Mouse (Mus musculus): Measurements from ENCODE around the gene Zfp626. TPM values are rescaled to one million over a fixed set of nuclear protein-coding genes. Genes with fewer than 3 reads are reported as not detected.
"Not testable (repeated sequence)": the region's sequence is repeated elsewhere in the genome, so short reads cannot be mapped to it uniquely, and the experiment has no call there.

Zfp626 gene
- polyA plus RNA-seq (2012; ENCODE audit: insufficient read depth, insufficient read length, low replicate concordance, missing spikeins): not detected in 2 replicates

DNA sequence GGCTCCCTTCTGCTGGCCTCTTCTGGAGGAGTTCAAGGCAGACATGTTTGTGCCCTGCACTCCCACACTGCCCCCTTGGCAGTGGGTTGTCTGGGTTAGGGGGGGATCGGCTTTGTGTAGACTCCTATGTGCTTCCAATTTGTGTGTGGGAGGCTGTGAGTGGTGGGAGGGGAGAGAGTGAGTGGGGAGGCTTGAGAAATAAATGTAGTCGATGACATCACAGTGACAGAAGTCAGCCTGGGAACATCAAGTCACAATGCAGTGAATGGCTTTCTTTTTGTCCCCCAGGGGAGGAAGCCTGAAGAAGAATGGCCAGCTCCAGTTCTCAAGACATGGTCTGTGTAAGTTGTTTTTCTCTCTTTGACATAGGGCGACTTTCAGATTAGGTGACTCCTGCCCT is at the start of gene Zfp626:
TSS of gene Zfp626 (plus strand) at position 301 of the 400 bp plus-strand sequence.
- not testable (repeated sequence) for H3K27ac ChIP-seq (ENCODE audit: insufficient read depth, low read depth, low read length); H3K4me3 ChIP-seq (ENCODE audit: insufficient read depth, low read depth, low read length); H3K4me1 ChIP-seq (ENCODE audit: control insufficient read depth, insufficient read depth, low read length)
- WGBS: 87% methylated on average over 3 of the region's 3 CpGs

DNA sequence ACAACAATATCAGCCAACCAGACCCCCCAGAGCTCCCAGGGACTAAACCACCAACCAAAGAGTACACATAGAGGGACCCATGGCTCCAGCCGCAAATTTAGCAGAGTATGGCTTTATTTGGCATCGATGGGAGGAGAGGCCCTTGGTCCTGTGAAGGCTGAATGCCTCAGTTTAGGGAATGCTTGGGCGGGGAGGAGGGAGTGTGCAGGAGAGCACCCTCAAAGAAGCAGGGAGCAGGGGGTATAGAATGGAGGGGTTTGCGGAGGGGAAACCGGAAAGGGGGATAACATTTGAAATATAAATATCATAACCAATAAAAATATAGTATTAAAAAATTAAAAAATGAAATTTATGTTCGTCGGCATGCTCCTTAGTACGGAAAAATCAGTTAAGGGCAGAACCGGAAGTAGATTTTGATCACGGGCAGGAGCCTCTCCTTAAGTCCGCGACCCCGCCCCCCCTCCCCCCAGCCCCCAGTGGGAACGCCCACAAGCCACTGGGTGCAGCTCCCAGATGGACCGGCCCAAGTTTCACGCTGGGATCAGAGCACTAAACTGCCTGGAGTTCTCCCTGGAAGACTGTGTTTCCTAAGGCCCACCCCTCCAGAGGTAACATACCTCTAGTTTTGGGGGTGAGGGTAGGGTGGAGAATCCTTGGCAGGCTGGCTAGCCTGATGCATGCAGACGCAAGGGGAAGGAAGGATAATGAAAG is 41.7 kb upstream of the Zfp626 start:
- H3K4me3 ChIP-seq (ENCODE audit: insufficient read depth, low read depth, low read length): no peak overlapping the region
- H3K4me1 ChIP-seq (ENCODE audit: control insufficient read depth, insufficient read depth, low read length): no peaks in the 10 kb centered on the region
- 21% methylated on average over 17 of the region's 17 CpGs for WGBS
- H3K27ac ChIP-seq (ENCODE audit: insufficient read depth, low read depth, low read length): no peak overlapping the region
- TF ChIP-seq CTCF (IDR thresholded peaks at IDR 0.05; ENCODE audit: insufficient read depth, low read depth, low read length) (no peak), POLR2A (IDR thresholded peaks at IDR 0.05; ENCODE audit: insufficient read depth, low read depth, low read length) (no peak)

DNA sequence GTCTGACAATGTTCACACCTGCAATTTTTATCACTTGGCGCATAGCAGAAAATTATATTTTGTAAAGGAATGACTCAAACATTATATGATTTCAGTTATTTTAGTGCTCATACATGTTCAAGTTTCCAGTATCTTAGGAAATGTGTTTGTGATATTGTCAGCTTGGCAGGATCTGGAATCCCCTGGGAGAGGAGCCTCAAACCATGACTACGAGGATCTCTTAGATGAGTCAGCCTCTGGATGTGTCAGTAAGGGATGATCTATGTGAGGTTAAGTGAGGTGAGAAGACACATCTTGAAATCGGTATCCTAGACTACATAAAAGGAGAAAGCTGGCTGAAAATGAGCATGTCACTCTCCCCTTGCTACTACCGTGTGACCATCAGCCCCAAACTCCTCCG is 17.7 kb upstream of the Zfp626 start:
- TF ChIP-seq POLR2A (IDR thresholded peaks at IDR 0.05; ENCODE audit: insufficient read depth, low read depth, low read length) (no peak), CTCF (IDR thresholded peaks at IDR 0.05; ENCODE audit: insufficient read depth, low read depth, low read length) (no peak)
- Histone ChIP-seq H3K4me1 (ENCODE audit: control insufficient read depth, insufficient read depth, low read length) (no peaks in the 10 kb centered on the region), H3K27ac (ENCODE audit: insufficient read depth, low read depth, low read length) (no peak overlapping the region), H3K4me3 (ENCODE audit: insufficient read depth, low read depth, low read length) (no peak overlapping the region)
- 82% methylated on average over 5 of the region's 5 CpGs for WGBS

DNA sequence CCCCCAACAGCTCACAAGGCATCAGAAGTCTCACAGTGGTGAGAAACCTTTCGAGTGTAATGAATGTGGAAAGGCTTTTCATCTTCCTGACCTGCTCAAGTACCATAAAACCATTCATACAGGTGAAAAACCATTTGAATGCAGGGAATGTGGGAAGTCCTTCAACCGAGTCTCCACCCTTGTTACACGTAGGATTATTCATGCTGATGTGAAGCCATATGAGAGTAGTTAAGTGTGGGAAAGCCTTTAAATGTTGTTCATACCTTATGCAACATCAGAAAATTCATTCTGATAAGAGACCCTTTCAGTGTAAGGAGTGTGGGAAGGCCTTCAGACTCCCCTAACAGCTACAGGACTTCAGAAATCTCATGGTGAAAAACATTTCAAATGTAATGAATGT is 13.1 kb upstream of the Zfp626 start:
- H3K27ac ChIP-seq (ENCODE audit: insufficient read depth, low read depth, low read length); H3K4me3 ChIP-seq (ENCODE audit: insufficient read depth, low read depth, low read length); H3K4me1 ChIP-seq (ENCODE audit: control insufficient read depth, insufficient read depth, low read length): not testable (repeated sequence)
- 42% methylated on average over 3 of the region's 3 CpGs for WGBS

DNA sequence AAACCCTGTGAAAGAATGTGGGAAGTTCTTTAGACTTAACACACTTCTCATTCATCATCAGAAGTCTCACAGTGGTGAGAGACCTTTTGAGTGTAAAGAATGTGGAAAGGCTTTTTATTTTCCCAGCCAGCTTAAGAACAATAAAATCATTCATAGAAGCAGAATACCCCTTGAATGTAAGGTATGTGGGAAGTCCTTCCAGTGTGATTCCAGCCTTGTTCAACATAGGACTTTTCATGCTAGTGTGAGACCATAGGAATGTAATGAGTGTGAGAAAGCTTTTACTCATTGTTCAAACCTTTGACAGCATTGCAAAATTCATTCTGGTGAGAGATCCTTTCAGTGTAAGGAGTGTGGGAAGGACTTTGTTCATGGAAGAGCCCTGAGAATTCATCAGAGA is 12.4 kb upstream of the Zfp626 start:
- TF ChIP-seq CTCF (IDR thresholded peaks at IDR 0.05; ENCODE audit: insufficient read depth, low read depth, low read length) (no peak), POLR2A (IDR thresholded peaks at IDR 0.05; ENCODE audit: insufficient read depth, low read depth, low read length) (no peak)
- no peak overlapping the region for H3K4me3 ChIP-seq (ENCODE audit: insufficient read depth, low read depth, low read length)
- H3K27ac ChIP-seq (ENCODE audit: insufficient read depth, low read depth, low read length): no peak overlapping the region
- H3K4me1 ChIP-seq (ENCODE audit: control insufficient read depth, insufficient read depth, low read length): no peaks in the 10 kb centered on the region

GRCm38 (mm10) chr7:27797906-27798811 is 8.8 kb upstream of the Zfp626 start:
- WGBS: 20% methylated on average over 8 of the region's 8 CpGs
- TF ChIP-seq CTCF (IDR thresholded peaks at IDR 0.05; ENCODE audit: insufficient read depth, low read depth, low read length): no peak
- H3K4me1 ChIP-seq (ENCODE audit: control insufficient read depth, insufficient read depth, low read length): no peaks in the 10 kb centered on the region
- no peak overlapping the region for H3K4me3 ChIP-seq (ENCODE audit: insufficient read depth, low read depth, low read length)
- H3K27ac ChIP-seq (ENCODE audit: insufficient read depth, low read depth, low read length): no peak overlapping the region

- WGBS: 54% methylated on average over 2 of the region's 2 CpGs
- Histone ChIP-seq H3K4me1 (ENCODE audit: control insufficient read depth, insufficient read depth, low read length) (peaks cover 2% of the 10 kb centered on the region; the same call in 1 of the 2 replicates), H3K4me3 (ENCODE audit: insufficient read depth, low read depth, low read length) (no peak overlapping the region), H3K27ac (ENCODE audit: insufficient read depth, low read depth, low read length) (no peak overlapping the region)
- TF ChIP-seq POLR2A (IDR thresholded peaks at IDR 0.05; ENCODE audit: insufficient read depth, low read depth, low read length) (no peak), CTCF (IDR thresholded peaks at IDR 0.05; ENCODE audit: insufficient read depth, low read depth, low read length) (no peak)
These were observed 5.9 kb upstream of the Zfp626 start for GRCm38 (mm10) chr7:27801137-27801536.

- WGBS: 70% methylated on average over 5 of the region's 5 CpGs
- TF ChIP-seq CTCF (IDR thresholded peaks at IDR 0.05; ENCODE audit: insufficient read depth, low read depth, low read length) (no peak), POLR2A (IDR thresholded peaks at IDR 0.05; ENCODE audit: insufficient read depth, low read depth, low read length) (no peak)
- Histone ChIP-seq H3K4me1 (ENCODE audit: control insufficient read depth, insufficient read depth, low read length) (peaks cover 2% of the 10 kb centered on the region; the same call in 1 of the 2 replicates), H3K27ac (ENCODE audit: insufficient read depth, low read depth, low read length) (no peak overlapping the region), H3K4me3 (ENCODE audit: insufficient read depth, low read depth, low read length) (no peak overlapping the region)
These were observed 4.0 kb upstream of the Zfp626 start for GRCm38 (mm10) chr7:27802986-27803385.

DNA sequence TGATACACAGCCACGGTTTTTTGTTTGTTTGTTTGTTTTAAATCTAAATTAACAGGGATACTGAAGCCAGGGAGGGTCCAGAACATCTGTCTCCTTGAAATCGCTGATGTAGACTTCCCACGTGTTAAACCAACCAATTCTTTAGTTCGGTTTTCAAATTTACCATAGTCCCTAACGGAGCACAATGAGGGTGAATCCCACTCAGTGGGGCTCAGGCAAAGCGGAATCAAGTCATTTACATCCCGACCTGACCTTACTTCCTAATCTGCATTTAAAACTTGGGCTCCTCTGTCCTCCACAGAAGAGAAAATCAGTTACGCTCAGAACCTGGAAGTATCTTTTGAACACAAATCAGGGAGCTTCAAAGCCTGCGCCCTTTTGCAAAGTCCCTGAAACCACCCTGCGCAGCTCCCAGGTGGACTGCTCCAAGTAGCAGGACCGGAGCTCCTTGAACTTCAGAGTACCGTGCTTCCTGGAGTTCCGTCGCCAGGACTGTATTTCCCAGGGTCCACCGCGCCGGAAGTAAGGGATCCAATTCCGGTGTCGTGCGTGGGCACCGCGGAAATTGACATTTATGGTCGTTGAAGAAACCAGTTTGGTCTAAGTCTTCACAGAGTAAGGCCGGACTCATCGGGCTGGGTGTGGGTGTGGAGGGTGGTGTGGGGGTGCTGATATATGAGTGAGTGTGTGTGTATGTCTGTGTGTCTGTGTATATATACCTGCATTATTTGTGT is 2.5 kb upstream of the Zfp626 start:
- no peak overlapping the region for H3K27ac ChIP-seq (ENCODE audit: insufficient read depth, low read depth, low read length)
- under 1% methylated on average over 25 of the region's 25 CpGs for WGBS
- TF ChIP-seq CTCF (IDR thresholded peaks at IDR 0.05; ENCODE audit: insufficient read depth, low read depth, low read length) (no peak), POLR2A (IDR thresholded peaks at IDR 0.05; ENCODE audit: insufficient read depth, low read depth, low read length) (peak; percentile 50; the same call in 1 of the 2 replicates)
- peaks cover 2% of the 10 kb centered on the region; the same call in 1 of the 2 replicates for H3K4me1 ChIP-seq (ENCODE audit: control insufficient read depth, insufficient read depth, low read length)
- peak overlapping the region; percentile 68 for H3K4me3 ChIP-seq (ENCODE audit: insufficient read depth, low read depth, low read length)

DNA sequence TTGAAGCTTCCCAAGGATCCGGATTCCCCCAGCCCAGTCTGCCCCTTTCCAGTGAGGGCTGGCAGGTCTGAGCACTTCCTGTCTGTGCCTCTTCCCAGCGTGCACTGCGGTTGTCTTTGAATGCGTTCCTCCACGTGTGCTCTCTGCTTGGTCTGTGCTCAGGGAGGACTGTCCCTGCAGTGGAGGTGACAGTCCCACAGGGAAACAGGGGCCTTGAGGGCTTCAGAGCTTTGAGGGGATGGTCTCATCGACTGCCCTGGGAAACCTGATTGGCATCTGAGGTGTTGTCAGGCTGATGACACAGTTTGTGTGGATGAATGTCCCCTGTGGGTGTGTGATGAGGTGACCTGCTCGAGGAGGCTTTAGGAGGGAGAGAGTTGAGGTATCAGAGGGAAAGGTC is 309 bp downstream of the Zfp626 start:
- 86% methylated on average over 7 of the region's 7 CpGs for whole genome bisulfite sequencing
- not testable (repeated sequence) for H3K4me1 ChIP-seq (ENCODE audit: control insufficient read depth, insufficient read depth, low read length); H3K4me3 ChIP-seq (ENCODE audit: insufficient read depth, low read depth, low read length); H3K27ac ChIP-seq (ENCODE audit: insufficient read depth, low read depth, low read length)
